Mouse (Mus musculus) MEL (cell line): ENCODE data around the gene Sh3rf1.

ENCODE experiments used
- CTCF ChIP-seq, 3 experiments: IDR thresholded peaks in 2 of 3; conservative IDR thresholded peaks in 1 of 3; 2 replicates each; pipeline ENCODE4 v1.5.1; 2011 to 2012; ENCODE audit warnings: low read length in 3 of 3, low read depth in 2 of 3, mild to moderate bottlenecking in 2 of 3, improper control_type of control experiment in 1 of 3, inconsistent platforms in 1 of 3, mixed read lengths in 1 of 3, moderate library complexity in 1 of 3; ENCODE audit not compliant: control insufficient read depth in 1 of 3, insufficient read depth in 1 of 3, poor library complexity in 1 of 3, severe bottlenecking in 1 of 3
- GABPA ChIP-seq: IDR thresholded peaks from 2 replicates; pipeline ENCODE4 v1.6.1; 2012; ENCODE audit warnings: low read depth, mild to moderate bottlenecking, inconsistent platforms, low read length, improper control_type of control experiment, moderate library complexity

GRCm38 (mm10) chr8:61230881-61231755 is 7.4 kb downstream of the Sh3rf1 start:
- TF ChIP-seq GABPA (no peak), CTCF (IDR thresholded peaks at IDR 0.05 in 2 of 3, conservative IDR thresholded peaks at IDR 0.05 in 1 of 3; ENCODE audit: control insufficient read depth in 1 of 3, insufficient read depth in 1 of 3, low read depth in 2 of 3, low read length in 3 of 3, poor library complexity in 1 of 3, severe bottlenecking in 1 of 3) (no peak)
